Mouse (Mus musculus) skeletal muscle tissue, adult 2 months (tissue): ENCODE data around the gene Foxa3.
A peak's percentile ranks its signal among the peaks of the same experiment; 100 is the strongest.
"Not testable (repeated sequence)": the region's sequence is repeated elsewhere in the genome, so short reads cannot be mapped to it uniquely, and the experiment has no call there.

Experiments
- DNase-seq: peaks from one replicate; pipeline ENCODE4 v3.0.0-alpha.2; 2012; ENCODE audit warnings: low read depth, low spot score

The Foxa3 gene

GRCm38 (mm10) chr7:19023357-19023814 is at the start of gene Foxa3:
Gene Foxa3 (minus strand): TSS chr7:19023538.
- DNase-seq: no peak

GRCm38 (mm10) chr7:19071024-19071423 is 47.7 kb upstream of the Foxa3 start:
- not testable (repeated sequence) for DNase-seq

- DNase-seq: no peak
These were observed 46.2 kb upstream of the Foxa3 start for GRCm38 (mm10) chr7:19069500-19069899.

GRCm38 (mm10) chr7:19068707-19069106 is 45.4 kb upstream of the Foxa3 start:
- peak; percentile 57 for DNase-seq

- DNase-seq: no peak
These were observed 44.6 kb upstream of the Foxa3 start for GRCm38 (mm10) chr7:19067935-19068334.

GRCm38 (mm10) chr7:19067063-19067462 is 43.7 kb upstream of the Foxa3 start:
- no peak for DNase-seq

GRCm38 (mm10) chr7:19065896-19066295 is 42.6 kb upstream of the Foxa3 start:
- no peak for DNase-seq

GRCm38 (mm10) chr7:19057405-19057804 is 34.1 kb upstream of the Foxa3 start:
- no peak for DNase-seq

- DNase-seq: no peak
These were observed 31.8 kb upstream of the Foxa3 start for GRCm38 (mm10) chr7:19055108-19055507.

GRCm38 (mm10) chr7:19054777-19055076 is 31.4 kb upstream of the Foxa3 start:
- no peak for DNase-seq

GRCm38 (mm10) chr7:19054047-19054776 is 30.9 kb upstream of the Foxa3 start, which contains the start of gene Rsph6a:
Gene Rsph6a (plus strand): TSS chr7:19054690.
- no peak for DNase-seq

GRCm38 (mm10) chr7:19053136-19053532 is 29.8 kb upstream of the Foxa3 start:
- no peak for DNase-seq

- DNase-seq: peak; percentile 86
These were observed 29.2 kb upstream of the Foxa3 start for GRCm38 (mm10) chr7:19052345-19053135.

GRCm38 (mm10) chr7:19051161-19051560 is 27.8 kb upstream of the Foxa3 start:
- DNase-seq: no peak

GRCm38 (mm10) chr7:19050172-19050571 is 26.8 kb upstream of the Foxa3 start:
- no peak for DNase-seq

GRCm38 (mm10) chr7:19049252-19049651 is 25.9 kb upstream of the Foxa3 start:
- DNase-seq: no peak

GRCm38 (mm10) chr7:19048006-19048527 is 24.7 kb upstream of the Foxa3 start:
- DNase-seq: no peak

GRCm38 (mm10) chr7:19046286-19047069 is 23.1 kb upstream of the Foxa3 start:
- peak; percentile 85 for DNase-seq

GRCm38 (mm10) chr7:19044616-19045015 is 21.3 kb upstream of the Foxa3 start:
- DNase-seq: no peak

- DNase-seq: no peak
These were observed 8.3 kb upstream of the Foxa3 start for GRCm38 (mm10) chr7:19031641-19032040.

- DNase-seq: no peak
These were observed 5.8 kb upstream of the Foxa3 start for GRCm38 (mm10) chr7:19029084-19029653.

GRCm38 (mm10) chr7:19028067-19028466 is 4.7 kb upstream of the Foxa3 start:
- no peak for DNase-seq
